8 mouse cellular contexts compared by ENCODE assay signal in the genomic region with DNA sequence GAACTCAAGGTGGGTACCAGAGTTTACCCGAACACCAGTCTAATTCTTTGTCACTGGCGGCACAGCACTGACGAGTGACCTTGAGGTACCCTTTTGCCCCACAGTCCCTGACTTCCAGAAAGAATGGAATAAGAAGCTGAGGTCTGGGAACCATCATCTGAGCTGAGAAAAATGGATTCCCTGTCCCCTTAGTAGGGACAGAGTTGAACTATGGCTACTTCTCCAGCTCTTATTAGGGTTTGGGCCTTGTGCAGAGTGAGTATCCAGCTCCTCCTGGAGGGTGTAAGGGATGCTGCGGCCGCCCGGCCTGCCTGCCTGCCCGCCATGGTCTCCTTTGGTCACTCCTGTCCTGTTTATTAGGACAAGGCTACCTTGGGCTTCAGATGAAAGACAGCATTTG. TPM values are rescaled to one million over a fixed set of nuclear protein-coding genes. Genes with fewer than 3 reads are reported as not detected.
DNase-seq lines count a peak whose midpoint lies in the region; ATAC-seq and TF ChIP-seq lines count a peak whose summit lies in the region.

No protein-coding gene starts in this region.

- H3K36me3 ChIP-seq in forebrain, embryonic 15.5 days, result peaks cover 11% of the 10 kb centered on the region; the same call in 1 of the 2 replicates
- peaks cover 20% of the 10 kb centered on the region; the same call in 1 of the 2 replicates for H3K36me3 ChIP-seq in limb, embryonic 12.5 days
- 0 out of 2 replicates have a peak, but pooled peaks cover 6% of the 10 kb centered on the region for H3K36me3 ChIP-seq in small intestine, adult 2 months (ENCODE audit: control insufficient read depth, insufficient read depth, low read length)

- TF ChIP-seq POLR2A in lung, adult 2 months (IDR thresholded peaks at IDR 0.05; ENCODE audit: borderline replicate concordance, extremely low read depth, low read depth, low read length), result no peak
- no peak for TF ChIP-seq POLR2A in bone marrow, adult 2 months (IDR thresholded peaks at IDR 0.05; ENCODE audit: borderline replicate concordance, control insufficient read depth, low read depth, low read length)
- TF ChIP-seq POLR2A in small intestine, adult 2 months (IDR thresholded peaks at IDR 0.05; ENCODE audit: low read depth, low read length), result no peak

- H3K9me3 ChIP-seq in forebrain, embryonic 15.5 days, result no peaks in the 10 kb centered on the region
- no peaks in the 10 kb centered on the region for H3K9me3 ChIP-seq in limb, embryonic 12.5 days

- H3K27me3 ChIP-seq in forebrain, embryonic 15.5 days, result no peaks in the 10 kb centered on the region
- no peaks in the 10 kb centered on the region for H3K27me3 ChIP-seq in limb, embryonic 12.5 days
- no peaks in the 10 kb centered on the region for H3K27me3 ChIP-seq in small intestine, adult 2 months (ENCODE audit: control insufficient read depth, insufficient read depth, low read length)

- H3K9ac ChIP-seq in forebrain, embryonic 15.5 days (replicated peaks), result peak overlapping the region; percentile 66
- peak overlapping the region; percentile 51 for H3K9ac ChIP-seq in limb, embryonic 12.5 days (replicated peaks)

- peak overlapping the region; percentile 71 for H3K4me3 ChIP-seq in lung, adult 2 months (replicated peaks; ENCODE audit: extremely low read depth, low read depth, low read length)
- H3K4me3 ChIP-seq in bone marrow, adult 2 months (replicated peaks; ENCODE audit: control insufficient read depth, low read depth, low read length), result peak overlapping the region; percentile 2
- H3K4me3 ChIP-seq in forebrain, embryonic 15.5 days, result peak overlapping the region; percentile 46
- peak overlapping the region; percentile 38 for H3K4me3 ChIP-seq in limb, embryonic 12.5 days (replicated peaks)
- peak overlapping the region; percentile 64 for H3K4me3 ChIP-seq in small intestine, adult 2 months (ENCODE audit: low read depth, low read length)

- peaks cover 22% of the 10 kb centered on the region for H3K4me1 ChIP-seq in lung, adult 2 months (ENCODE audit: control insufficient read depth, insufficient read depth, low read length)
- H3K4me1 ChIP-seq in bone marrow, adult 2 months (ENCODE audit: control insufficient read depth, insufficient read depth, low read length), result no peaks in the 10 kb centered on the region; the same call in none of the 2 replicates
- peaks cover 18% of the 10 kb centered on the region for H3K4me1 ChIP-seq in forebrain, embryonic 15.5 days
- peaks cover 22% of the 10 kb centered on the region for H3K4me1 ChIP-seq in limb, embryonic 12.5 days (replicated peaks)
- H3K4me1 ChIP-seq in small intestine, adult 2 months (ENCODE audit: control insufficient read depth, insufficient read depth, insufficient read length, low read length), result peaks cover 12% of the 10 kb centered on the region

- WGBS in lung, adult 2 months, result 60% methylated on average over 7 of the region's 7 CpGs
- WGBS in bone marrow, adult 2 months, result 76% methylated on average over 7 of the region's 7 CpGs
- WGBS in forebrain, embryonic 15.5 days, result 53% methylated on average over 7 of the region's 7 CpGs
- 65% methylated on average over 7 of the region's 7 CpGs for WGBS in limb, embryonic 12.5 days
- WGBS in small intestine, adult 2 months, result 36% methylated on average over 7 of the region's 7 CpGs

- no peak for DNase-seq in lung, adult 2 months
- DNase-seq in lung, postnatal 4 days, result no peak
- DNase-seq in ovary, postnatal 10 days (ENCODE audit: low spot score), result no peak

- peak; percentile 0; the same call in 1 of the 2 replicates for ATAC-seq in forebrain, embryonic 15.5 days (replicated peaks)
- ATAC-seq in limb, embryonic 12.5 days (ENCODE audit: insufficient number of reproducible peaks, insufficient read depth, low FRiP score, low TSS enrichment, low read depth), result peak; percentile 7; the same call in 1 of the 2 replicates
- no peak for ATAC-seq in inflammation-experienced regulatory T-cells, adult 6 months

- peak overlapping the region; percentile 68 for H3K27ac ChIP-seq in bone marrow, adult 2 months (ENCODE audit: control insufficient read depth, insufficient read depth, low read depth, low read length, poor library complexity)
- H3K27ac ChIP-seq in forebrain, embryonic 15.5 days (replicated peaks), result peak overlapping the region; percentile 97
- H3K27ac ChIP-seq in limb, embryonic 12.5 days, result peak overlapping the region; percentile 92
- peak overlapping the region; percentile 78 for H3K27ac ChIP-seq in small intestine, adult 2 months (ENCODE audit: insufficient read depth, low read depth, low read length)

- no peak for TF ChIP-seq CTCF in lung, adult 2 months (IDR thresholded peaks at IDR 0.05; ENCODE audit: insufficient read depth, low read length)
- TF ChIP-seq CTCF in bone marrow, adult 2 months (IDR thresholded peaks at IDR 0.05; ENCODE audit: control insufficient read depth, insufficient read depth, low read length), result no peak
- TF ChIP-seq CTCF in small intestine, adult 2 months (IDR thresholded peaks at IDR 0.05; ENCODE audit: extremely low read depth, insufficient read length, insufficient replicate concordance, low read depth, low read length), result no peak

- H3K4me2 ChIP-seq in forebrain, embryonic 15.5 days (replicated peaks), result peak overlapping the region; percentile 67
- peak overlapping the region; percentile 67 for H3K4me2 ChIP-seq in limb, embryonic 12.5 days

RNA-seq across cellular contexts. Expression of a gene that starts 34.9 kb away (rescaled TPM):
- 10.4 and 13.4 TPM in 2 replicates for polyA plus RNA-seq in lung, adult 2 months (2012; rRNA removed)
- 7.9 and 13.3 TPM in 2 replicates for polyA plus RNA-seq in bone marrow, adult 2 months (2011; ENCODE audit: insufficient read depth, insufficient read length, low replicate concordance, missing spikeins)
- polyA plus RNA-seq in forebrain, embryonic 15.5 days (2015; fragmentation: Nextera tagmentation; extraction: Ambion mirVana), result 33.2 and 35.3 TPM in 2 replicates
- 25.8 and 27.3 TPM in 2 replicates for polyA plus RNA-seq in limb, embryonic 12.5 days (2016; fragmentation: Nextera tagmentation; extraction: Ambion mirVana)
- 2.4 and 4.1 TPM in 2 replicates for polyA plus RNA-seq in small intestine, adult 2 months (2012; rRNA removed)
- 10 to 100 TPM; 20.2 to 39.5 (median 34.5) TPM for polyA plus RNA-seq in inflammation-experienced regulatory T-cells, adult 6 months (2017; shearing (Covaris generic))

RNA-seq across cellular contexts. Expression of a gene that starts 46.6 kb away (rescaled TPM):
- polyA plus RNA-seq in lung, adult 2 months (2012; rRNA removed), result 6.9 and 9.6 TPM in 2 replicates
- polyA plus RNA-seq in bone marrow, adult 2 months (2011; ENCODE audit: insufficient read depth, insufficient read length, low replicate concordance, missing spikeins), result not detected in 2 replicates
- polyA plus RNA-seq in forebrain, embryonic 15.5 days (2015; fragmentation: Nextera tagmentation; extraction: Ambion mirVana), result not detected in 2 replicates
- 0.50 TPM in 1 of 2 replicates, not detected in the other for polyA plus RNA-seq in limb, embryonic 12.5 days (2016; fragmentation: Nextera tagmentation; extraction: Ambion mirVana)
- 6.5 and 9.2 TPM in 2 replicates for polyA plus RNA-seq in small intestine, adult 2 months (2012; rRNA removed)
- not detected for polyA plus RNA-seq in inflammation-experienced regulatory T-cells, adult 6 months (2017; shearing (Covaris generic))

RNA-seq across cellular contexts. Expression of a gene that starts 53.0 kb away (rescaled TPM):
- 161 TPM in 2 replicates for polyA plus RNA-seq in lung, adult 2 months (2012; rRNA removed)
- polyA plus RNA-seq in bone marrow, adult 2 months (2011; ENCODE audit: insufficient read depth, insufficient read length, low replicate concordance, missing spikeins), result 52.9 and 86.3 TPM in 2 replicates
- 409 and 412 TPM in 2 replicates for polyA plus RNA-seq in forebrain, embryonic 15.5 days (2015; fragmentation: Nextera tagmentation; extraction: Ambion mirVana)
- polyA plus RNA-seq in limb, embryonic 12.5 days (2016; fragmentation: Nextera tagmentation; extraction: Ambion mirVana), result 546 and 583 TPM in 2 replicates
- polyA plus RNA-seq in small intestine, adult 2 months (2012; rRNA removed), result 244 and 314 TPM in 2 replicates
- polyA plus RNA-seq in inflammation-experienced regulatory T-cells, adult 6 months (2017; shearing (Covaris generic)), result 10 to 100 TPM; 26.3 to 32.5 (median 29.3) TPM

Comparison
In these comparisons a context has a peak if more than half of its experiments do, and no peak if none do; other contexts are left out.
1. H3K4me3 ChIP-seq: peak in every context shown above with its lines; median percentile 71 in lung, adult 2 months; 64 in small intestine, adult 2 months; 46 in forebrain, embryonic 15.5 days; 38 in limb, embryonic 12.5 days; 2 in bone marrow, adult 2 months.